Mouse (Mus musculus): ENCODE results near the gene Olfr898. TPM values are rescaled to one million over a fixed set of nuclear protein-coding genes. Genes with fewer than 3 reads are reported as not detected.

Olfr898 gene
- total RNA-seq (2015) (not detected in 2 replicates), total RNA-seq (2017) (not detected in 2 replicates)

DNA sequence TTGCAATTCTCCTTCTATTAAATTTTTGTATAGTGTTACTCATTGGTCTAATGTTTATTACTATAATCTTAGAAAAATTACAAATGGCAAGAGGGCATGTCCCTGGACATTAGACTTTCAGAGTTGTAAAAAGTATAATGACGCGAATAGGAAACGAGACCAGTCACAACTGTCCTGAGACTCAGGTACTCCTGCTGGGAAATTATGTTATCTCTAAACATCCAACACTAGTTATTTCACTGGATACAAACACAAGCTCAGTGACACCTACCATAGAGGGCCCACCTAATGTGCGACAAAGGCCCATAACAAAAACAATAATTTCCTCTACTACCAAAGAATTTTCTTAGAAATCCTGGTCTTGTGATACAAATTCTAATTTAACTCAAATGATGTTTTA lies at the start of gene Olfr898:
Olfr898 (plus strand) TSS at position 301 of the 400 bp plus-strand sequence.
- no peak for ATAC-seq (replicated peaks; ENCODE audit: poor library complexity)

DNA sequence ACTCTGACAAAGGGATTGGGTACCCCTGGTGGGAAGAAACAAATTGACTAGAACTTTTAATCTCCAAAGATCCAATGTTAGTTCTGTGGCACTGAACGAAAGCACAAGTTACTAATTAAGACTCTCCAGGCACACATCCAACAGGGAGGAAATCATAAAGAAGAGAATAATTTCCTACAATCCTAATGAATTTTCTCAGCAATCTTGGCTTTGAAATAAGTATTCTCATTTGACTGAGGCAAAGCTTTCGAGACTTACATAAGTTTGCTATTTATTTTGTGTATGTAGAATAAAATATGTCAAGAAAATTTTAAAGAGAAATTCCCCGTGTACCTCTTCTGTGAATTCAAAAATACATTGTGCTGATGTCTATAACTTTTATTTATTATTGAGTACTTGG lies 19.5 kb upstream of the Olfr898 start, which contains the start of gene Olfr25:
Olfr25 (plus strand) TSS at position 301 of the 400 bp plus-strand sequence.
- no peak for ATAC-seq (replicated peaks; ENCODE audit: poor library complexity)

DNA sequence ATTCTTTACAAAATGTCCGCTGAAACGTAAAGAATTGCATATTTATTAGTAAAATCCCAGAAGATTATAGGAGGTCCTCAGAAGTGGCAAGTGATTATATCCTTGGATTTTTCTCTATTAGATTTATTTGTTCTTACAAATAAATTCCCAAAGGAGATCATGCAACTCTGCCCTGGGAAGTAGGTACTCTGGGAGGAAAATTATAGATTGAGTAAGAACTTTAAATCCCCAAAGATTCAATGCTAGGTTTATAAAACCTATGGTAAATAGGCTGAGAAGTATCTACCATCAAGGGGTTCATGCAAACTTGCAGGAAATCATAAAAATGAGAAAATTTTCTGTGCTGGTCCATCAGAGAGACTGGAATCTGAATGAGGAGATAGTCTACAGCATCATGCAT lies 18.4 kb downstream of the Olfr898 start, which contains the start of gene Olfr250:
Olfr250 (plus strand) TSS at position 301 of the 400 bp plus-strand sequence.
- ATAC-seq (replicated peaks; ENCODE audit: poor library complexity): no peak

DNA sequence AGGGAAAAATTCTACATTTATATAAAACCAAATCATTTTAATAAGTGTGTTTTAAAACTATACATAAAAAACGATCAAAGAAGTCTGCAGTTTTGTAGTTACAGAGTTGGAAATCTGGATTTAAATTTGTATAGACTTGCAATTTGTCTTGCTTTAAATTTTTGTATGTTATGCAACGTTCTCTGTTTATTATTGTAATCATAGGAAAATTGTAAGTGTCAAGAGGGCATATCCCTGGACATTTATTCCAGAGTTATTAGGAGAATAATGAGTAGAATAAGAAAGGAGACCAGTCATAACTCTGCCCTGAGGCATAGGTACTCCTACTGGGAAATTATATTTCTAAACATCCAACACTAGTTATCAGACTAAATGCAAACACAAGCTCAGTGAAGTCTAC lies 28.6 kb downstream of the Olfr898 start, which contains the start of gene Olfr251:
Olfr251 (plus strand) TSS at position 301 of the 400 bp plus-strand sequence.
- no peak for ATAC-seq (replicated peaks; ENCODE audit: poor library complexity)

DNA sequence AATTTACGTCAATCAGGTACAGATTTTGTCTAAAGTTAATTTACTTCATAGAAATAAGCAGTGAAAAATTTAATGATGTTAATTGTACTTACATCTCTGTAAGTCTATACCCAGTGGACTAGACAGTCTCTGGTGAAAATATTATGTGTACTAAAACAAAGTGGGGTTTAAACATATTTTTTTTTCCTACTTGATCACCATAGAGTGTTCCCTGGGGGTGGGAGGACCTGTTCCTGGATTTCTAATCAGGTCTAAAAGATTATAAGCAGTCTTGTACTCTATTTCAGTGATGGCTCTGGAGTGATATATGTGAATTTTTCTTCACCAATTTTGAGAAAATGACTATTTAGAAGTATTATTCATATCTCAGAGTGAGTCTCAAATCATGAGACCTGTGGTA lies 53.2 kb downstream of the Olfr898 start, which contains the start of gene Olfr147:
Olfr147 (plus strand) TSS at position 301 of the 400 bp plus-strand sequence.
- no peak for ATAC-seq (replicated peaks; ENCODE audit: poor library complexity)

Other genes starting within 250 kb of the Olfr898 start
- not detected in 2 replicates for gene Olfr888, start 240.3 kb upstream of the Olfr898 start, total RNA-seq (2015)
- not detected in 2 replicates for gene Olfr888, start 240.3 kb upstream of the Olfr898 start, total RNA-seq (2017)
- gene Olfr889, start 233.2 kb upstream of the Olfr898 start, total RNA-seq (2015): 0.05 and 0.12 TPM in 2 replicates
- gene Olfr889, start 233.2 kb upstream of the Olfr898 start, total RNA-seq (2017): not detected in 2 replicates
- gene Olfr890, start 205.9 kb upstream of the Olfr898 start, total RNA-seq (2015): not detected in 2 replicates
- gene Olfr890, start 205.9 kb upstream of the Olfr898 start, total RNA-seq (2017): not detected in 2 replicates
- not detected in 2 replicates for gene Olfr891, start 167.6 kb upstream of the Olfr898 start, total RNA-seq (2015)
- gene Olfr891, start 167.6 kb upstream of the Olfr898 start, total RNA-seq (2017): not detected in 2 replicates
- not detected in 2 replicates for gene Olfr893, start 140.0 kb upstream of the Olfr898 start, total RNA-seq (2015)
- gene Olfr893, start 140.0 kb upstream of the Olfr898 start, total RNA-seq (2017): not detected in 2 replicates
- gene Olfr894, start 130.4 kb upstream of the Olfr898 start, total RNA-seq (2015): not detected in 2 replicates
- gene Olfr894, start 130.4 kb upstream of the Olfr898 start, total RNA-seq (2017): not detected in 2 replicates
- not detected in 2 replicates for gene Olfr143, start 95.6 kb upstream of the Olfr898 start, total RNA-seq (2015)
- not detected in 2 replicates for gene Olfr143, start 95.6 kb upstream of the Olfr898 start, total RNA-seq (2017)
- gene Olfr895, start 80.6 kb upstream of the Olfr898 start, total RNA-seq (2015): not detected in 2 replicates
- not detected in 2 replicates for gene Olfr895, start 80.6 kb upstream of the Olfr898 start, total RNA-seq (2017)
- not detected in 2 replicates for gene Olfr896-ps1, start 57.3 kb upstream of the Olfr898 start, total RNA-seq (2015)
- gene Olfr896-ps1, start 57.3 kb upstream of the Olfr898 start, total RNA-seq (2017): not detected in 2 replicates
- gene Olfr25, start 19.4 kb upstream of the Olfr898 start, total RNA-seq (2015): not detected in 2 replicates
- gene Olfr25, start 19.4 kb upstream of the Olfr898 start, total RNA-seq (2017): not detected in 2 replicates
- not detected in 2 replicates for gene Olfr250, start 18.5 kb downstream of the Olfr898 start, total RNA-seq (2015)
- not detected in 2 replicates for gene Olfr250, start 18.5 kb downstream of the Olfr898 start, total RNA-seq (2017)
- gene Olfr251, start 28.7 kb downstream of the Olfr898 start, total RNA-seq (2015): not detected in 2 replicates
- not detected in 2 replicates for gene Olfr251, start 28.7 kb downstream of the Olfr898 start, total RNA-seq (2017)
- gene Olfr147, start 53.3 kb downstream of the Olfr898 start, total RNA-seq (2015): not detected in 2 replicates
- gene Olfr147, start 53.3 kb downstream of the Olfr898 start, total RNA-seq (2017): not detected in 2 replicates
- gene Olfr901, start 81.0 kb downstream of the Olfr898 start, total RNA-seq (2015): not detected in 2 replicates
- not detected in 2 replicates for gene Olfr901, start 81.0 kb downstream of the Olfr898 start, total RNA-seq (2017)
- gene Olfr902, start 99.2 kb downstream of the Olfr898 start, total RNA-seq (2015): not detected in 2 replicates
- gene Olfr902, start 99.2 kb downstream of the Olfr898 start, total RNA-seq (2017): not detected in 2 replicates
- not detected in 2 replicates for gene Olfr904, start 114.7 kb downstream of the Olfr898 start, total RNA-seq (2015)
- not detected in 2 replicates for gene Olfr904, start 114.7 kb downstream of the Olfr898 start, total RNA-seq (2017)
- gene Olfr905, start 122.7 kb downstream of the Olfr898 start, total RNA-seq (2015): not detected in 2 replicates
- not detected in 2 replicates for gene Olfr905, start 122.7 kb downstream of the Olfr898 start, total RNA-seq (2017)
- gene Olfr906, start 138.7 kb downstream of the Olfr898 start, total RNA-seq (2015): not detected in 2 replicates
- not detected in 2 replicates for gene Olfr906, start 138.7 kb downstream of the Olfr898 start, total RNA-seq (2017)
- not detected in 2 replicates for gene Olfr907, start 147.4 kb downstream of the Olfr898 start, total RNA-seq (2015)
- gene Olfr907, start 147.4 kb downstream of the Olfr898 start, total RNA-seq (2017): not detected in 2 replicates
- not detected in 2 replicates for gene Olfr911-ps1, start 173.2 kb downstream of the Olfr898 start, total RNA-seq (2015)
- not detected in 2 replicates for gene Olfr911-ps1, start 173.2 kb downstream of the Olfr898 start, total RNA-seq (2017)
- gene Olfr910, start 189.4 kb downstream of the Olfr898 start, total RNA-seq (2015): not detected in 2 replicates
- gene Olfr910, start 189.4 kb downstream of the Olfr898 start, total RNA-seq (2017): not detected in 2 replicates
- not detected in 2 replicates for gene Olfr912, start 231.8 kb downstream of the Olfr898 start, total RNA-seq (2015)
- not detected in 2 replicates for gene Olfr912, start 231.8 kb downstream of the Olfr898 start, total RNA-seq (2017)
- not detected in 2 replicates for gene Olfr913, start 244.3 kb downstream of the Olfr898 start, total RNA-seq (2015)
- not detected in 2 replicates for gene Olfr913, start 244.3 kb downstream of the Olfr898 start, total RNA-seq (2017)

All from megakaryocyte progenitor cell, adult 5-6 weeks (primary cell).